Mouse (Mus musculus) liver, embryonic 16.5 days (tissue): ENCODE data around the gene Styk1. TPM values are rescaled to one million over a fixed set of nuclear protein-coding genes. Genes with fewer than 3 reads are reported as not detected.
A peak's percentile ranks its signal among the peaks of the same experiment; 100 is the strongest.

ENCODE experiments used
- ATAC-seq: fragments of 200-750 bp; cut with Nextera tagmentation; 2 replicates; pipeline ENCODE4 v1.8.0; 2017; ENCODE audit warnings: low read depth, mild to moderate bottlenecking, moderate number of reproducible peaks, moderate library complexity
- H3K27ac ChIP-seq: fragments of 300-500 bp; sonication (generic); 2 replicates; pipeline ENCODE4 v1.5.1; 2014; ENCODE audit warnings: mild to moderate bottlenecking, low read length
- H3K27me3 ChIP-seq: fragments of 300-500 bp; sonication (generic); 2 replicates; pipeline ENCODE4 v1.6.1; 2014; ENCODE audit warnings: low read depth, low read length, mixed read lengths; ENCODE audit not compliant: control insufficient read depth, insufficient read depth
- H3K36me3 ChIP-seq: fragments of 300-500 bp; sonication (generic); 2 replicates; pipeline ENCODE4 v1.6.1; 2014; ENCODE audit warnings: mild to moderate bottlenecking; ENCODE audit not compliant: control insufficient read depth, insufficient read depth
- H3K4me1 ChIP-seq: fragments of 300-500 bp; sonication (generic); 2 replicates; pipeline ENCODE4 v1.6.1; 2014; ENCODE audit warnings: low read depth, low read length, mixed read lengths; ENCODE audit not compliant: control insufficient read depth
- H3K4me2 ChIP-seq: fragments of 300-500 bp; sonication (generic); 2 replicates; pipeline ENCODE4 v1.6.1; 2014; ENCODE audit warnings: low read depth, low read length, mixed read lengths
- H3K4me3 ChIP-seq: fragments of 300-500 bp; sonication (generic); 2 replicates; pipeline ENCODE4 v1.5.1; 2014; ENCODE audit warnings: low read depth, mild to moderate bottlenecking, low read length
- H3K9ac ChIP-seq: fragments of 300-500 bp; sonication (generic); 2 replicates; pipeline ENCODE4 v1.6.1; 2014; ENCODE audit warnings: low read depth, low read length
- H3K9me3 ChIP-seq: fragments of 300-500 bp; sonication (generic); replicated peaks from 2 replicates; pipeline ENCODE4 v1.6.1; 2016; ENCODE audit warnings: low read length; ENCODE audit not compliant: control insufficient read depth
- WGBS: fragments of 180-500 bp; shearing (Covaris S2); extraction: QIAGEN DNeasy Blood & Tissue Kit; methylation state at CpG from one replicate; pipeline ENCODE4 v1.1.7; 2014; ENCODE audit not compliant: insufficient replicate concordance; 5-methylcytosine and 5-hydroxymethylcytosine counted together
- polyA plus RNA-seq: library from polyadenylated mRNA; unstranded; fragments of >200 nt; fragmentation: Nextera tagmentation; extraction: Ambion mirVana; gene quantifications from 2 replicates; pipeline ENCODE4 v1.2.1, GENCODE M21; 2015

Gene Styk1
- polyA plus RNA-seq, 1 experiment from 2014 or later: 1.1 TPM

DNA sequence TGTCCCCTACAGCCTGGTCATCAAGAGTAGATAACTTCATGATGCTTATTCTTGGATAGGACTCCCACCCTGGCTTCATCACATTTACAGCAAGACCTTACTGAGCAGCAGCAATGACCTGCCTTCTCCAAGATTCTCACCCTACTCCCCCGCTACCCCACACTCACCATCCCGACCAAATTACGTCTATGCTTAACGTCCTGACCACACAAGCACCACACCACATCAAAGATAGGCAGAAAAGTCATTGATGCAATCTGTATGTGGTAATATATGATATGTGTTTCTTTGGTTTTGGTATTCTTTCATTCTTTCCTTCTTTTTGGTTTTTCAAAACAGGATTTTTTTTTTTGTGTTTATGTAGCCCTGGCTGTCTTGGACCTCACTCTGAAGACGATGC lies 19.8 kb upstream of the Styk1 start:
- Histone ChIP-seq H3K4me2 (no peak overlapping the region), H3K9me3 (no peaks in the 10 kb centered on the region), H3K4me1 (no peaks in the 10 kb centered on the region; the same call in 1 of the 2 replicates), H3K4me3 (no peak overlapping the region), H3K27ac (no peak overlapping the region), H3K9ac (no peak overlapping the region), H3K36me3 (peaks cover 78% of the 10 kb centered on the region), H3K27me3 (no peaks in the 10 kb centered on the region)
- no peak for ATAC-seq
- 83% methylated on average over 5 of the region's 5 CpGs for WGBS

GRCm38 (mm10) chr6:131370767-131371166 lies 17.4 kb upstream of the Styk1 start:
- Histone ChIP-seq H3K4me1 (peaks cover 4% of the 10 kb centered on the region), H3K27me3 (no peaks in the 10 kb centered on the region), H3K36me3 (peaks cover 77% of the 10 kb centered on the region), H3K4me2 (no peak overlapping the region), H3K4me3 (no peak overlapping the region), H3K9ac (no peak overlapping the region), H3K27ac (no peak overlapping the region), H3K9me3 (no peaks in the 10 kb centered on the region)
- WGBS: 79% methylated on average over 5 of the region's 5 CpGs
- no peak for ATAC-seq

- WGBS: 85% methylated on average over 8 of the region's 8 CpGs
- no peak for ATAC-seq
- H3K9me3 ChIP-seq: no peaks in the 10 kb centered on the region
- H3K27ac ChIP-seq: no peak overlapping the region
- no peak overlapping the region for H3K4me3 ChIP-seq
- no peak overlapping the region for H3K9ac ChIP-seq
- peaks cover 8% of the 10 kb centered on the region for H3K4me1 ChIP-seq
- peaks cover 72% of the 10 kb centered on the region for H3K36me3 ChIP-seq
- H3K27me3 ChIP-seq: no peaks in the 10 kb centered on the region
- H3K4me2 ChIP-seq: no peak overlapping the region
Measured at GRCm38 (mm10) chr6:131369866-131370616, 16.6 kb upstream of the Styk1 start.

- 0 out of 2 replicates have a peak, but pooled peaks have one; percentile 13 for ATAC-seq
- no peak overlapping the region for H3K4me3 ChIP-seq
- no peak overlapping the region for H3K4me2 ChIP-seq
- peaks cover 20% of the 10 kb centered on the region for H3K4me1 ChIP-seq
- H3K27me3 ChIP-seq: no peaks in the 10 kb centered on the region
- H3K9me3 ChIP-seq: no peaks in the 10 kb centered on the region
- WGBS: 24% methylated on average over 4 of the region's 4 CpGs
- H3K9ac ChIP-seq: no peak overlapping the region
- H3K27ac ChIP-seq: no peak overlapping the region
- H3K36me3 ChIP-seq: peaks cover 59% of the 10 kb centered on the region
Measured at GRCm38 (mm10) chr6:131367101-131367500, 13.7 kb upstream of the Styk1 start.

DNA sequence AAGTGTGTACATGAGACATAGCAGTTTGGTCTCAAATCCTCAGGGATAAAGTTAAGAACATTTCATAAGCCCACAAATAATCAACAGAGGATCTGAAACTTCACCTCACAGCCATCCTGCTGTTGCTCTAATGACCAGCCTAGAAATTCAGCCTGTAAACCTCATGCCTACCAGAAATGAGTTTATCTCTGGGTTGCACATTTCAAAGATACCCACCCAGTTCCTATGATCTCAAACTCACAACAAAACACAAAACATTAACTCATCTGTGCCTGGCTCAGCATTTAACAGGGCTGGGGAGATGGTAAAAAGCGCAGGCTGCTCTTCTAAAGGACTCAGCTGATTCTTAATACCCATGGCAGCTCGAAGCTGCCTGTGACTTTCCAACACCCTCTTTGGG lies 11.0 kb upstream of the Styk1 start:
- peak; percentile 75 for ATAC-seq
- H3K4me1 ChIP-seq: peaks cover 24% of the 10 kb centered on the region

DNA sequence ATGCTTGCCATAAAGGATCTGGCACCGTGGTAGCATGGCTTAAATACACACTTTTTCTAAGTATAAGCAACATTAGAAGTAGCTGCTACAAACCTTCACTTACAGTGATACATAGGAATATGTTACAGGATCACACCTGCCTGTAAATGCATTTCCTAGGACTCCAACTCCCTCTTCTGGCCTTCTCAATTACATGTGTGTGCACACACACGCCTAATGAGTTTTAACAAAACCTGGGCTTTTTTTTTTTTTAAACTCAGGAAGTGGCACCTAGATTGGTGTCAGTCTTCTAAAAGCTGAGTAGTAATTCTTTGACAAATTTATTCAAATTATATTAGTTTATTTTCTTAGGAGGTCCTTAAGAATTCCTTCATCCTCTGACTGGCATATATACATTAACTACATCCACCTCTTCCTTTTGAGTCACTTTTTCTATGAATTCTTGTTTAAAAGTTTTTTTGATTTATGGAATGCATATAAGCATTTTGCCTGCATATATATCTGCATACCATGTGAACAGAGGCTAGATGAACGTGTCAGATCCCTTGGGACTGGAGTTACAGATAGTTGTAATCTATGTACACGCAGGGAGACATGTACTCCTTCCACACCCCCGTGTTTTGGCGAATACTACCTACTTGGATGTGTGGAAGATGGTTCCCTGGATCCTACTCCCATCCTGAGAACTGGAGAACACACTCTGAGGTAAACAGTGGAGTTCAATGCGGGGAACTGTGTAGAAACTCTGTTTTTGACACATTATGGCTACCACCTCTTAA lies 9.8 kb upstream of the Styk1 start:
- H3K27ac ChIP-seq: peak overlapping the region; percentile 83; the same call in 1 of the 2 replicates
- WGBS: 57% methylated on average over 7 of the region's 7 CpGs
- H3K4me3 ChIP-seq: no peak overlapping the region
- peaks cover 31% of the 10 kb centered on the region for H3K36me3 ChIP-seq
- ATAC-seq: peak; percentile 60
- no peaks in the 10 kb centered on the region for H3K9me3 ChIP-seq
- H3K27me3 ChIP-seq: no peaks in the 10 kb centered on the region
- H3K4me1 ChIP-seq: peaks cover 24% of the 10 kb centered on the region
- H3K9ac ChIP-seq: no peak overlapping the region
- no peak overlapping the region for H3K4me2 ChIP-seq

More for the DNA sequence above, 11.0 kb upstream of the Styk1 start:
- WGBS: 47% methylated on average over 2 of the region's 2 CpGs
- peak overlapping the region; percentile 8; the same call in 1 of the 2 replicates for H3K4me2 ChIP-seq
- no peak overlapping the region for H3K9ac ChIP-seq
- no peak overlapping the region for H3K4me3 ChIP-seq
- H3K27me3 ChIP-seq: no peaks in the 10 kb centered on the region
- no peaks in the 10 kb centered on the region for H3K9me3 ChIP-seq
- peak overlapping the region; percentile 83 for H3K27ac ChIP-seq
- peaks cover 43% of the 10 kb centered on the region for H3K36me3 ChIP-seq

DNA sequence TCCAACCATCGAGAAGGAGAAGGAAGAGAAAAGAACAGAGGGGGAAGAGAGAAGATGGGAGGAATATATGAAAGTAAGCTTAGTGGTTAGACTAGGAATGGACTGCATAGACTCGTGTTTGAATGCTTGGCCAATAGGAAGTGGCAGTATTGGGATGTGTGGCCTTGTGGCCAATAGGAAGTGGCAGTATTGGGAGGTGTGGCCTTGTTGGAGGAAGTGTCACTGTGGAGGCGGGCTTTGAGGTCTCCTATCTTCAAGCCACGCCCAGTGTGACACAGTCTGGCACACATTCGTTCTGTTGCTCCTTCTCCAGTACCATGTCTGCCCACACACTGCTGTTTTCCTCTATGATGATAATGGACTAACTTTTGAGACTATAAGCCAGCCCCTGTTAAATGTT lies 7.3 kb upstream of the Styk1 start:
- no peak overlapping the region for H3K4me2 ChIP-seq
- WGBS: 44% methylated on average over 5 of the region's 5 CpGs
- H3K4me3 ChIP-seq: no peak overlapping the region
- no peak overlapping the region for H3K27ac ChIP-seq
- peaks cover 19% of the 10 kb centered on the region for H3K4me1 ChIP-seq
- peaks cover 3% of the 10 kb centered on the region for H3K27me3 ChIP-seq
- no peak overlapping the region for H3K9ac ChIP-seq
- peaks cover 11% of the 10 kb centered on the region for H3K36me3 ChIP-seq
- H3K9me3 ChIP-seq: no peaks in the 10 kb centered on the region
- peak; percentile 83 for ATAC-seq

DNA sequence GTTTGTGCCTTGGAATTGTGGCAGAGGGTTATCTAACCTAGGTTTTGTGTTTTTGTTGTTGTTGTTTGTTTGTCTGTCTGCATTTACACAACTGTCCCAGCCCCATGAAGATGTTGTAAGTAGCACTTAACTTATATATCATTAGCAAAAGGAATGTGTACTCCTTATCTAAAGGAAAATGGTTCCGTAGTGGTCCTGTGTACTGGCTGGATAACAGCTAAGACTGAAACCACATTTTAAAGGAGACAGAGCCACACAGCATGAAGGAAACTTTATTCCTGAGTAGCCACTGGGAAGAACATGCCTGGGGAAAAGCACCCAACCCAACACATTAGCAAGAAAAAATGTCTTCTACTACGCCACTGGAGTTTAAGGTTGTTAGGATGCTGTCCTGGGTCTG lies 6.1 kb upstream of the Styk1 start:
- no peak overlapping the region for H3K4me2 ChIP-seq
- peaks cover 12% of the 10 kb centered on the region for H3K27me3 ChIP-seq
- no peak overlapping the region for H3K9ac ChIP-seq
- H3K36me3 ChIP-seq: peaks cover 4% of the 10 kb centered on the region; the same call in 1 of the 2 replicates
- 45% methylated on average over 2 of the region's 2 CpGs for WGBS
- H3K27ac ChIP-seq: no peak overlapping the region
- peaks cover 13% of the 10 kb centered on the region for H3K4me1 ChIP-seq
- H3K9me3 ChIP-seq: no peaks in the 10 kb centered on the region
- no peak overlapping the region for H3K4me3 ChIP-seq
- ATAC-seq: no peak

DNA sequence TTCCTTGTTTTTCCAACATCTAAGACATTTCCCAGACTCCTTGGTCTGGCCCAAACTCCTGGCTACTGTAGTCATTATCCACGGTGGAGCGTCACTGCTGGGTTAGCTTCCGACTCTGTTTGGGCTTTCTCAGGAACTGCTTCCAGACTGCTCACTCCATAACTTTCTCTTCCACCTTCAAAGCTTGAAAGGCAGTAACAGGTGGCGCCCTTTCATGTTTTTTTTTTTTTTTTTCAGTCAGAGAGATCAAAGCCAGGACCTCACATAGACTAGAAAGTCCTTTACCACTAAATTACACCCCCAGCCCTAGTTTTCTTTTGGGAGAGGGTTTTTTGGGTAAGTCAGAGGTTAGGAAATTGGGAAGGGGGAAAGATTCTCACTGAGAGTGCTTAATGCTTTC lies 1.5 kb upstream of the Styk1 start:
- Histone ChIP-seq H3K27me3 (peaks cover 26% of the 10 kb centered on the region), H3K36me3 (no peaks in the 10 kb centered on the region), H3K9me3 (no peaks in the 10 kb centered on the region), H3K4me3 (no peak overlapping the region), H3K9ac (no peak overlapping the region), H3K27ac (no peak overlapping the region), H3K4me2 (no peak overlapping the region), H3K4me1 (peaks cover 4% of the 10 kb centered on the region)
- ATAC-seq: no peak
- 59% methylated on average over 4 of the region's 4 CpGs for WGBS
